Mouse (Mus musculus) telencephalon, adult 2 months (tissue): ENCODE data around the gene Mrgpra6.
A peak's percentile ranks its signal among the peaks of the same experiment; 100 is the strongest.

Source experiments
- DNase-seq: peaks from one replicate; pipeline ENCODE4 v3.0.0-alpha.2; 2011; ENCODE audit warnings: low read depth, low spot score

The Mrgpra6 gene

DNA sequence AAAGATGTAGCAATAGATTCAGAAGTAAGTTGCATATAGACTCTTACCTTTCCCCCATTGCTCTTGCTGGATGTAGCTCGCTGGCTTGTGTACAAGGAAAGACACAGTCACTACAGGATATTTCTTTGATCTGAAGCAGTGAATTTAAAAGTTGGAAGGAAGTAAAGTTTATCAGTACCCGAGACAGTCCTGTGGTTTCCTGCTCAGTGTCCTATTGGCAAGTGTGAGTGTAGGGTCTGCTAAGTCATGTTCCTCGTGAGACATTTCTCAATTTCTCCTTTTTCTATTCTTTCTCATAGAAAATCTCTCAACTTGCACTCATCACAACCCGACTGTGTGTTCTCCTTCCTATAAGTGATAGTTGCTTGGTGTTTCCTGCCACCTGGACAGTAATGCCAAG lies at the start of gene Mrgpra6:
Gene Mrgpra6, minus strand, starts transcription at position 91 of the 400 bp plus-strand sequence.
- DNase-seq, result no peak

- DNase-seq, result no peak
Measured at GRCm38 (mm10) chr7:47252770-47253169, 48.0 kb upstream of the Mrgpra6 start, which contains the start of gene Mrgpra9. Gene Mrgpra9 (minus strand): TSS chr7:47252848.

DNA sequence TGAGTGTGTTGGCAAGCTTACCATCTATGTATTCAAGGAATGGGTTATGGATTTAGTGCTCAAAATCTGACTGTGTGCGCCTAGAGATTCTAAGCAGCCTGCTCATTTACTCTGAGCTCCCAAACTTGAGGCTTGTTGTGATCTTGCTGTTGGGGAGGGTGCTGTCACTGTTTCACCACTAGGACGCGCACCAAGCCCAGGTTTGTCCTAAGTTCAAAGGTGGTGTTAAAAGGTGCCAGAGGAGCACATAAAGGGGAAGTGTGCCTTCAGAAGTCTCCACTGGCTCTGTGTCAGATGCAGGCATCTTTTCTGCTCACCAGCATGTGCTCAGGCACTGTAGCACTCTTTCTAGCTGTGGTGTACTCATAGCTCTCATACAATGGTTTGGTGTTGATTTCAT lies 39.9 kb upstream of the Mrgpra6 start:
- no peak for DNase-seq

- DNase-seq, result no peak
Measured at GRCm38 (mm10) chr7:47195271-47195670, 9.4 kb downstream of the Mrgpra6 start.

GRCm38 (mm10) chr7:47170814-47171213 lies 33.9 kb downstream of the Mrgpra6 start:
- DNase-seq, result no peak

DNA sequence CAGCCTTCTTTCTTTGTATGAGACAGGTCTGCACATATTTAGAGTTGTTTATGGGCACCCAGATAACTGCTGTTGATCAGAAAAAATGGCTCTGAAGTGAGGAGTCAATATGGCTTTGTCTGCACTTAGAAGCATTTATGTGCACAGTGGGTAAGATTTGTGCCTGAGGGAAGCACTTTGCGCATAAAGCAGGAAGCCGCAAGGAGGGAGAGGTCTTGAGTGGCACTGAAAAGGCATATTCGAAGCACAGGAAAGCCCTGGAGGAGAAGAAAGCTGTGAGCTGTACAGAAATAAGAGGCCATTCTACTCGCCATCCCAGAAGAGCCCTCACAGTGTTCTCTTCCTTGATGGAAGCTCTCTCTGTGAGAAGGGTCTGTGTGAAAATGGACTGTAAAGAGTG lies 39.7 kb downstream of the Mrgpra6 start:
- DNase-seq, result no peak

DNA sequence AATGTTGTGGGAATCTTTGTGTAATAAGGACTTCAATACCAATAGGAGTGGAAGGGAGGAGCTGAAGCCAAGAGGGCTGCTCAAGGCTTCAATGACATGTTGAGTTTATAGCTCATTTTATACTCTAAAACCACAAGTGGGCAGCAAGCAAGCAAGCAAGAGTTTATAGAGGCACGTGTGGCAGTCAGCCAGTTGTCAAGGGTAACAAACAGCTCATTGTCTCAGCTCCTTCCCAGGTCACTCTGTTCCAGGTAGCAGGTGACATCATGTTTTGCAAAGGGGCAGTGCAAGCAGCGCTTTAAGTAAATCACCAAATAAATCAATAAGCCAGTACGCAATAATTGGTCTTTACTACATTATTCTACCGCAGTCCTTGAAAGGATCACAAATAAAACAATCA lies 41.5 kb downstream of the Mrgpra6 start:
- DNase-seq, result no peak

DNA sequence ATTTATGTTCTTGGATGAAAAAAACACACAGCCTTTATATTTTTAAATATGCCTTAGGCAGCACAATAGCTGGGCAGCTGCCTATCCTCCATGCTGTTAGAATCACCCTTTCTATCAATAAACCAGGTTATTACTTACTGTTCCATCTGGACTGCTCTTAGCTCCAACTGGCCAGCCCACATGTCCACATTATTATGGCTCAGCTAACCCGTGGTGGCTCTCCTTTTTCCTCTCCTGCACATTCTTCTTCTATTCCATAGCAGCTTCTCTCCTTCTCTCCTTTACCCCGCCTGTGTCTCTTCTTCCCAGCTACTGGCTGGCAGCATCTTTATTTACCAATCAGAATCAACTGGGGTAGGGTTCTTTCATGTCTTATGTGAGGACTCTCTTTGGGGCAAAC lies 46.3 kb downstream of the Mrgpra6 start:
- DNase-seq, result no peak

GRCm38 (mm10) chr7:47157743-47158142 lies 47.0 kb downstream of the Mrgpra6 start:
- no peak for DNase-seq

DNA sequence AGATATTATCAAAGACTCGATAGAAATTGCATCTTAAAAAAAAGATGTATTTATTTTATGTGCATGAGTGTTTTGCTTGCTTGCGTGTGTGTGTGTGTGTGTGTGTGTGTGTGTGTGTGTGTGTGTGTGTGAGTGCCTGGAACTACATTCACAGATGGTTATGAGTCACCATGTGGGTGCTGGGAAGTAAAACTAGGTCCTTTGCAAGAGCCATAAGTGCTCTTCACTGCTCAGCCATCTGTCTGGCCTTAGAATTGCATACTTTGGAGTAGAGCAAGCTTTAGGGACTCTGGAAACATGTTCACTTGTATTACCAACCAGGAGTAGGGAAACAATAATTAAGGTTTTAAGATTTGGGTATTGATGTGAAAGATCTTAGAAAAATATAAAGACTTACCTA lies 48.9 kb downstream of the Mrgpra6 start:
- DNase-seq, result peak; percentile 66

GRCm38 (mm10) chr7:47155396-47155795 lies 49.3 kb downstream of the Mrgpra6 start:
- no peak for DNase-seq

- no peak for DNase-seq
Measured at GRCm38 (mm10) chr7:47150420-47151061, 54.2 kb downstream of the Mrgpra6 start.

GRCm38 (mm10) chr7:47148298-47148697 lies 56.4 kb downstream of the Mrgpra6 start:
- no peak for DNase-seq

DNA sequence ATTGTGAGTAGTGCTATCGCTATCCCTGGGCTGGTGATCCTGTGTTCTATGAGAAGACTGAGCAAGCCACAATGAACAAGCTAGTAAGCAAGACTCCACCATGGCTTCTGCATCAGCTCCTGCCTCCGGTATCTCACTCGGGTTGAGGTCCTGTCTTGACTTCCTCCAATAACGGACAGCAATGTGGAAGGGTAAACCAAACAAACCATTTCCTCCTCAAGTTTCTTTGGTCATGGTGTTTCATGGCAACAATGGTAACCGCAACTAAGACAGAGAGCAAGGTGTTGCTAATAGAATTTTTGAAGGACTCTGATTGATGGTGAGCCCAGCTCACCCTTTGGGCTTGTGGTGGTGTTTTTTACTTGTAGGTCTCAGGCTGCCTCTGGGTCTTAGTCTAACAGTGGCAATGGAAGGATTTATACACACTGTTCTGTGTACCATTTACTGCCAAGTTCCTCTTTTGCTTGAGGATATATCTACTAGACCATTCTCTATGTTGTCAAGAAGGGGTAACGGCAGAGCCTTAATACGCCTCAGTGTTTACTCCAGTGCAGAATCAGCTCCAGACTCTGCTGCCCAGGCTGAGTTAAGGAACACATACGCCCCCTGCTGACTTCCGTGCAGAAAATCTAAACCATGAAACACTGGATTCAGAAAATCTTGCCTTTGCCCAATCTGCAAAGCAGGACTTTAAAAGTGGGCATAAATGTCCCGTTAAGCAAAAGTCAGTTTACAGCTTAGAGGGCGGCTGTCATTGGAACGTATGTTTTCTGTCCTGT lies 58.5 kb downstream of the Mrgpra6 start:
- DNase-seq, result no peak

- DNase-seq, result no peak
Measured at GRCm38 (mm10) chr7:47144299-47144698, 60.4 kb downstream of the Mrgpra6 start.

DNA sequence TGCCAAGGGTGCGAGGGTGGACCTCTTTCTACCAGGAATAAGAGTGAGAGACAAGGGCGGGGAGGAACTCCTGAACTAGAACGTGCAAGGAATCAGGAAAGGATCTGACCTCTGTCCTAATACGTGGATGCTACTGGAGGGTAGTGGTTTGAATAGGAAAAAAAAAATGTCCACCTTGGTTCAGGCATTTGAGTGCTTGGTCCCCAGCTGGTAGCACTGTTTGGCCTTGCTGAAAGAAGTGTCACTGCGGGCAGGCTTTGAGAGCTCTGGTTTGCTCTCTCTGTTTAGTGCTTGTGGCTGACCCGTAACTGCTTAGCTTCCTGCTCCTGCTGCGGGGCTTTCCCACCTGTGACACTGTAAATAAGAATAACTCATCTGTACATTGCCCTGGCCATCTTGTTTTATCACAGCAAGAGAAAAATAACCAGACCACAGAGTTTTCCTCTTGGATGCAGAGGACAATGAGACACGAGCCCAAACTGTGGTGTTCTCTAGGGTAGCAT lies 64.8 kb downstream of the Mrgpra6 start:
- DNase-seq, result no peak
